Mouse (Mus musculus): ENCODE measurements at regions not wholly inside any gene's neighbourhood (a gene's known extent, or its start where the extent isn't known, plus 50 kb on each side); places are given as distances from the start of the nearest gene placed in this dataset.

DNA sequence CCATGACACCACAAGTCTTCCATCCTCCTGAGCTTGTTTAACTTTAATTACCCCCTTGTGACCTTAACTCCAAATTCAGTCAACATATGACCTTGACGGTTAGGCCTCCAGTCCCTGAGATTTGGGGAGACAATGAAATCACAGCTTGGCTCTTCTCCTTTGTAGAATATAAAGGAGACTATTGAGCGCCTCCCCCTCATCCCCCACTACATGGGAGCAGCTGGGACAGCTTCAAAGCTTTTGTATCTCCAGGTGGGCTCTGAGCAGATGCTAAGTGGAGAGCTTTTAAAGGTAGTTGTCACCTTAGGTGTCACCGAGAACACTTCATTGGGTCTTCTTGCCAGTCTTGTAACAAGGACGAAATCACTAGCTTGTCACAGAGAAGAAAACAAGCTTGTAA lies 82.7 kb upstream of the Bod1 start:
- TF ChIP-seq POLR2A (IDR thresholded peaks at IDR 0.05; ENCODE audit: borderline replicate concordance, insufficient read depth, low read length) (no peak), CTCF (IDR thresholded peaks at IDR 0.05; ENCODE audit: borderline replicate concordance, insufficient read depth, low read depth, low read length) (no peak)
